Mouse (Mus musculus) ovary, postnatal 36 days (tissue): ENCODE measurements around the gene Lpin2.

Experiments used
- DNase-seq: peaks from one replicate; pipeline ENCODE4 v3.0.0; 2022; ENCODE audit warnings: low spot score, mixed read lengths

Lpin2 gene

DNA sequence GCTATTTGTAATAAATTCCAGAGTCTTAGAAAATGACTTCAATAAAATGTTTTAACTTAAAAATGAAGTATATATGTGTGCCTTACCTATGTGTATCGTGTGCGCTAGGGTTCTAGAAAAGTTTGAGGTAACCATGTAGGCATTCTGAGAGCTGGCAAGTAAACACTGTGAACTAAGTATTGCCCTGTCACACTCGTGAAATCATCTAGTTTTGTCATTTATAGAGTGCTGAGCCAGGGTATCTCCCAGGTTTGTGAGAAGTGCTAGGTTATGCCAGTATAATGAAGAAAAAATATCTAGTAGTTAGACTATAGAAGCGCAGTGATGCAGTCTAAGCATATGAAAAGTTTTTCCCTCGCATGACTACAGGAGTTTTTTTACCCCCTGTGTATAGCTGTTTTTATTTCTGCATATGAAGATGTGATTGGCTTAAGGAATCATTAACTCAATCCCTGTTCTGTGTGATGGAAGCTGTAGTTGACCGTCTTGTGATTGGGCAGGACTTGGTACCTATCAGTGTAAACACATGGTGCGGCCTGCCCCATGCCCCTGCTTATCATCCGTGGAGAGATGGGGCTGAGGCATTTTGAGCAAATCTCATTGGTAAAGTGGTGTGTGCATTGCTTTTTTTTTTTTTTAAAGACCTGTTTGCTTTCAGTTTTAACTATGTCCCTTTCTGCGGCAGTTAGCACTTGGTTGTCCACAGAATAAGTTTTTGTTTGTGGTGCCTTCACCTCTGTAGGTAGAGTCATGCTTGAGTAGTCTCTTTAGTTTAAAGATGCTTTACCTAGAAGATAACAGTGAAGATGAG lies 21.8 kb downstream of the Lpin2 start:
- no peak for DNase-seq

DNA sequence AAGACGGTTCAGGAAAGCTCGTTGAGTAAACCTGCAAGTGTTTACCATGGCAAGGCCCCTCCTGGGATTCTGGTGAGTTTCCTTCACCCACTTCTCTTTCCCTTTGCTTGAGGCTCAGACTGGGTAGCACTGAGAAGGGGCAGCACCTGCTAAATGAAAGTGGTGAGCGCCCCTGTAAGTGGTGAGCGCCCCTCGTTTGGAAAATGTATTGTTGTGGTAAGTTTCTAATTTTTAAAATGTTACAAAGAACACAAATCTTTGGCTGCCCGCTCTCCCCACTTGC lies 22.4 kb downstream of the Lpin2 start:
- no peak for DNase-seq

DNA sequence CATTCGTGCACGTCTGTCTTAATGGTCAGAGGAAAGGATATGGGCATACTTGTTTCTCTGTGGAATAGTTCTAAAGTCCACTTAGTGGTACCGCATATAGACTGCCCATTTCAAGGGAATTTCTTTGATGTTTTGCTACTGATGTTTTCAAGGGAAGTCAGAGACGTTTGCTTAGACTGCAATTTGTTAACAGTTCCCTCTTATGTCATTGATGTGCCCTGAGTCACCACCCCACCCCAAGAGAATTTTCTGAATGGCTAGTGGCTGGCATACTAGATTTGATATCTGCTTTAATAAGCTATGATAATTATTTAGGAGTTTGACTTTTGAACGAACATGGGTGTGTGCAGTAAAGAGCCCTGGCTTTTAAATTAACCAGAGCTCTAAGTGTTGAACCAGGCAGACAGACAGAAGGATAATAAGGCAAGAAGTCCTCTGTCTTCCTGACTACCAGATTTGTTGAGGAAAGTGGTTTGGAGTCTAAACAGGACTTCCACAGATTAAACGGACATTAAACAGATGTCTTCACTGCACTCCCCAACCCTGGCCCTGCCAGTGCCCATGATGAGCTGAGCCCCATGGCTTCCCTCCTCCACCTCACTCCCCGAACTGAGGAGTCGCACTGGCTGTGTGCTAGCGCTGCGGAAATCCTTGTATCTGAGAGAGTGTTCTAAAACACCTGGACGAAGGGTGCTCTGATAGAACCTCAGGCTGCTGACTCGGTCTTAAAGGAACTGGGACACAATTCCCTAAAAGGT lies 24.0 kb downstream of the Lpin2 start:
- no peak for DNase-seq

DNA sequence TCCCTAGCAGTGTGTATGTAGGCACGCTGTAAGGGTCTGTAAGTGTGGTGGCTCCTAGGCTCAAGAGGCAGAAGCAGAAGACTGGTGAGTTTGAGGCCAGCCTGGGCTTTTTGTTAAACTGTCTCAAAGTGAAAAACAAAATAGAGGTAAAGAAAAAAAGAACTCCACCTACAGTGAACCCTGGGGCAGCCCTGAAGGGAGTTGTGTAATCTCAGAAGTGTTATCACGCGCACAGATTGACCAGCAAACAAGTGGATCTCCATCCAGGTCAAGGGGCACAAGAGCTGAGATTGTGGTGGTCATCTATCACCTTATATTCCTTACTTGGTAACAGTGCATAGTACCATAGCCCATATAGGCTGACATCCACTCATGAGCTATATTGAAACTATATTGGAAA lies 24.9 kb downstream of the Lpin2 start:
- DNase-seq: no peak

DNA sequence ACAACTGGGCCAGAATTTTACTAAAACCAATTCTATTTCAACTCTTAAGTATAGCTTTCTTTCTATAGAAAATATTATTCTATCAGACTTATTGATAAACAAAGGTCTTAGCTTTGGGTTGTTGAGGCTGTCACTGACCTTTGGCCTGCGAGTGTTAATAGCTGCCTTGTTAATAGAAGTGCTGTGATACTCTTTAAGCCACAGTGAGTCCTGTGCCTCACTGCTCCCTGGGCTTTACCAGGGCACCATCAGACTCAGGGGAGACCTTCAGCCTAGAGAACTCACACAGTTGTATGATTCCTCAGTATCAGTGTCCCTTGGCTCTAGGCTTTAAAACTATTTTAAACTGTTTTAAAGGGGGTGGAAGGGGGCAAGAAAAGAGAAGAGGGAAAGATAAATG lies 26.0 kb downstream of the Lpin2 start:
- DNase-seq: no peak

DNA sequence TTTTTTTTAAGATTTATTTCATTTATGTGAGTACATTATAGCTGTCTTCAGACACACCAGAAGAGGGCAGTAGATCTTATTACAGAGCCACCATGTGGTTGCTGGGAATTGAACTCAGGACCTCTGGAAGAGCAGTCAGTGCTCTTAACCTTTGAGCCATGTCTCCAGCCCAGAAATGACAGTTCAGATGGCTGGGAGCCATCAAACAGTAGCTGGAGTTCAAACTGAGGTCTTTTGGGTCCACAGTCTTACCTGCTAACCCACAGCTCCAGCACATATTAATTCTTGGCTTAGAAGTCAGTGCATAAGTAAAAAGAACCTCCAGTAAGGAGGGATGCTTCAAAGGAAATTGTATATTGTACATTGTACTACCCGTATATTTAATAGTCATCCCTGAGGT lies 26.6 kb downstream of the Lpin2 start:
- DNase-seq: no peak

DNA sequence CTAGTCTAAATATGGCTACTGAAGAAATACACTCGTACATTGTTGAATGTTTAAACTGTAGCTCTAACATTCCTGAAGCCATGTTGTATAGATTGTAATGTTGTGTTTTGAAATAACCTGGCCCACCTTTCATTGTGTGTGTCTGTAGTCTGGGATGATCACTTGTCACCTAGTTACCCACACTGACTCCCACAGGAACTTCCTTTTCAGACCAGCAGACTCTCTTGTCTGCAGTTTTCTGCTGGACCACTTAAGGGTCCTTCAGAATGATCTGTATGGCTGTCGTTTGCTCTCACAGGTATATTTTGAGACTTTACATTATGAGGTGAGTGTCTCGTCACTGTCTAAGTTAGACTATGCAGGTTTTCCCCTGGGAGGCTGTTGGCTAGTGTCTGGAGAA lies 27.6 kb downstream of the Lpin2 start:
- no peak for DNase-seq

DNA sequence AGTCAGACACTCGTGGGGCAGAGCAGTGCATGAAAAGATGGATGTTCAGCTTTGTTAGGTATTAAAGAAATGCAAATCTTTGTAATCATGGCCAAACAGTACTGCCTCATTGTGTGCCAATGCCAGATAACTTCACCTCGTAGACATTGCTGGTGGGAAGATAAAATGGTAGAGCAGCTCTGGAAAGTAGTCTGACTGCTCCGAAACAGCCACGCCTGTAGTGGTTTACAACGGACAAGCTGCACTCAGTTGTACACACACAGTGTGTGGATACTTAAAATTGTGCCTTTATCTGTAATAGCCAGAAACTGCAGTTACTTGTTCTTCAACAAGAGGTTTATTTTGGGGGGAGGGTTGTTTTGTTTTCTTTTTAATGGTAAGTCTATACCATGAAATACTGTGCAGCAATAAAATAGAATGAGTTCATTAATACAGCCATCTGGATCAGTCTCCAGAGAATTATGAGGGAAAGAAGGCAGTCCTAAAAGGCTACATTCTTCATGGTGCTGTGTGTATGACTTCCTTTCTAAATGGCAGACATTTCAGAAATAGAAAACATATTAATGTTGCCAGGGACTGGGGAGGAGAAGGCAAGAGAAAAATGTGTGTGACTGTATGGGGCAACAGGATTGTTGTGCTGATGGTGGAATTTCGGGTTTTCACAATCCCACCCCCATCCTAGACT lies 29.7 kb downstream of the Lpin2 start:
- DNase-seq: no peak

DNA sequence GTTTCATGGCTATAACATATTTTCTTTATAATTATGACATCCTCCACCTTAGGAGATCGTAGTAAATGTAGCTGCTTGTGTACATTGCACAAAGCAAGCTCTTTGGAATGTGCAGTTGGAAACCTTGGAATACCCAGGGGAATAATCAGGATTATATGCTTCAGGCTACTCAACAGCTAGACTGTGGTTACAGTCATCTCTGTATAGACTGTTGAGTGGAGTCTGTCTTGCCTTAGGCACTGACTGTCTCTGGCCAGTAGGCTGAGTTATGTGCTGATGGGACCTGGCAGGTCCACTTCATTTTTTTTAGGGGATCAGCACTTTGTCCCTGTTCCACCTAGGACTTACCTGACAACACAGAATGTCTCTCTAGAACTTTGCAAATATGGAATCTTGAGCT lies 31.3 kb downstream of the Lpin2 start:
- DNase-seq: no peak

DNA sequence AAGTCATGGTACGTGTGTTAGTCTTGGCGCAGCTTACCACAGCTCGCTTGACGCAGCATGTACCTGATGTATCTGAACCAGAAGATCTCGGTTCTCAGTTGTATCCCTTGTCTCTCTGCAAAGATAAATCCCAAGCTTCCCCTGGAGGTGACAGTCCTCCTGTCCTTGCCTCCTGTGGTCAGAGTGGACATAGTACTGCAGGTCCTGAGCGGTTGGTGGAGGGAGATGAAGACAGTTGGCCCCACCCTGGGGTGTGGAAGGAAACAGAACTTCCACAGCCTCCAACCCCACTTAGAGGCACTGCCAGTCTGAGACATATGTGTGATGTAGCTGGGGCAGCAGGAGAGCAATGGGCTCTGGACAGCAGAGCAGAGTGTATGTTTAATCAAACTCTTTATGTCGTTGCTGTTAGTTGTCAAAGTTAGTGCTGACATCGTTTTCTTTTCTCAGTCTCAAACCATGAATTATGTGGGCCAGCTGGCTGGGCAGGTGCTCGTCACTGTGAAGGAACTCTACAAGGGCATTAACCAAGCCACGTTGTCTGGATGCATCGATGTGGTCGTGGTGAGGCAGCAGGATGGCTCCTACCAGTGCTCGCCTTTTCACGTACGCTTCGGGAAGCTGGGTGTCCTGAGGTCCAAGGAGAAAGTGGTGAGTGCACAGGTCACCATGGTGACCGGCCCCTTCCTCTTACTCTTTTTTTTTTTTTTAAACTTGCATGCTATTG lies 32.3 kb downstream of the Lpin2 start:
- DNase-seq: no peak

DNA sequence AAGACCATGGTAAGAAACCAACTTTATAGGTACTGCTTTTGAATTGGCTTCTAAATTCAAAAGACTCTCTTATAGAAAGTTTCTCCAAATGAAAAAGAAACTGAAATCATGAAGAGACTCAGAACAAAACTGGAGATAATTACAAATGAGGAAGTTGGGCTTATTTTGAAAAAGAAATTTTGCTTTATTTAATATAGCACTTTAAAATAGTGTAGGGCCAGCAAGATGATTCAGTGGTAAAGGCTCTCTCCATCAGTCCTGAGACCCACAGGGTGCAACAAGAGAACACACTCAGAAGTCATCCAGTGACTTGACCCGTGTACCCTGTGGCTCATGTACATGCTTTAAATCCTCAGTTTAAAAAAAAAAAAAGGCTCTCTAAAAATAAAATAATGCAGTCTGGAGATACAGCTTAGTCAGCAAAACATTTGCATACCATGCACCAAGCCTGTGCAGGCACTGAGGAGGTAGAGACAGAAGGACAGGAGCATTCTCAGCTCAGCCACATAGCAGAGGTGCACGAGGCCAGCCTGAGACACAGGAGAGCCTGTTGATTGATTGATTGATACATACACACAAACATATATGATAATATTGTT lies 33.0 kb downstream of the Lpin2 start:
- DNase-seq: no peak

DNA sequence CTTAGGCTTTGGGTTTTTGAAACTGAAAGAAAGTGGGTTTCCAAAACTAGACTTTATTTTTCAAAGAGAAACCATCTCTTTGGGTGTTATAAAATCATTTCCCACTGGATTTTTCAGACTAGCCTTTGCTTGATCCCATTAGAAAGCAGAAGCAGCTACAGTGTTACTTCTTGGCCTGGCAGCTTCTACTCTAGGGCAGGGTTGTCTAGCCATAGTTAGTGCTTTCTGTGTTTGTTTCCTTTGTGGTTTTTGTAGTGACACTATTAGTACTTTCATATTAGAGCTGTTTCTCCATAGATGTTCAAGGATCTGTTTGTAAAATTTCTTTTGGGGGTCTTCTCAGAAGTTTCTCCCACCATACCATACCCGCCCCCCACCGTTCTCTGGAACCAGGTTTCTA lies 33.9 kb downstream of the Lpin2 start:
- DNase-seq: no peak

DNA sequence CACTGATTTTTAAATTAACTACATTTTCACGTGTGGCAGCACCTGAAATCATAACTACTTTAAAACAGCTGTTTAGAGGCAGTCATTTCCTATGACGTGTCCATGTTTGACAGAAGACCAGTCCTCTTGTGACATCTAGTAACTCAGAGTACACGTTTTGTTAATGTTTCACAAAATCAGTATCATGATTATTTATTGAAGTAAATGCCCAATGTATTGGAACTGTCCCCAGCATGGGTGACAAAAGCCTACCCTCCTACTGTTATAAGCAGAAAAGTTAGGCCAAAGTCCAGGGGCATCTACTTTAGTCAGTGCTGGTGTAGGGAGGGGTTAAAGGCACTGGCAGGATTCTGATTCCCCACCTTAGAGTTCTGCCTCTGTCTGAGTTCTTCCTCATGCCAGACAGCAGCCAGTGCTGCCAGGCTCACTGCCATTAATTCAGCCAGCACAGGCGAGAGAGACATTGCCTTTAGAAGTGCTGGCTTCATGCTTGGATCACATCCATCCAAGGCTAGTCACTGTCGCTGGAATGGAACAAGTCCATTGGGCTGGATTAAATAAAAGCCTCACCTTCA lies 34.8 kb downstream of the Lpin2 start:
- no peak for DNase-seq

DNA sequence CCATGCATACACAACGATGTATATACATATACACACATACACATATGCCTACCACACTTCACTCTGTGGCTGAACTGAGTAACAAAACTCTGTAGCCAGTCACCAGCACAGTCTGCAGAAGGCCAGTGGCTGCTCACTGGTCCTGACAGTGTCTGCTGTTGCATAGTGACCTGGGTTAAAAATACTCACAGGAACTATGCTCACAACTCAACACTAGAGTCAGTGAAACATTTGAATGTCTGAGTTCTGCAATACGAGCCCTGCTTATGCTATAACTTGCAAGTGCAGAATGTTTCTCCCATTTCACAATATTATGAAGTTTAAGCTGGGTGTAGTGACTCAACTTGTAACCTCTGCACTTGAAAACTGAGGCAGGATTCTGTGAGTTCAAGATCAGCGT lies 39.0 kb downstream of the Lpin2 start:
- no peak for DNase-seq

DNA sequence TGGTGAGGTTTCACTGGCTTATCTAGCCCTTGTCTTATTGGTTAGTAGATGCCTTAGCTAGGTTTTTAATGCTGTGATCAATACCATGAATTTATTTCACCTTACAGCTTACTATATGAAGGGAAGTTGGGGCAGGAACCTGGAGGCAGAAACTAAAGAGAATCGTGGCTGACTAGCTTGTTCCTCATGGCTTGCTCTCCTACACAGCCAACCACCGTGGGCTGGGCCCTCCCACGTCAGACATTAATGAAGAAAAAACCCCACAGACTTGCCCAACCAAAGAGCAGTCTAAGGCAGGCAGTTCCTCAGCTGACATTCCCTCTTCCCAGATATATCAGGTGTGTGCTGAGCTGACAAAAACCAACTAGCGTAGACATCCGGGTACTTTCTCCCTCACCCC lies 41.3 kb downstream of the Lpin2 start:
- no peak for DNase-seq

DNA sequence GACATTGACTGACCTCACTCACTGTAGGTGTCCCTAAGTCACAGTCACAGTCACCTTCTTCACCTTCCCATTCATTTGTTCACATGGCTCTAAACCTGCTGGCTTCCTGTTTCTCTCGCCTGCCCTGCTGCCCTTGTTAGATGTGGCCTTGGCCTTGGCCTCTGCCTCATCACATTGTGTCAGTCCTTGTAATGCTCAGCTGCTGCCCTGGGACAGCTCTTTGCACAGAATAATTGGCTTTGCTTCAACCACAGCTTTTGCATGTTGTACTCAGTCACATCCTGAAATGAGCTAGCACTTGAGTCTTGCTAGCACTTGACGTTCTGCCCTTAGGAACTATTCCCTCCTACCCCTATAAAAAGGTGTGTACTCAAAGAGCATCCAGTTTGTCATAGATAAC lies 42.2 kb downstream of the Lpin2 start:
- no peak for DNase-seq

DNA sequence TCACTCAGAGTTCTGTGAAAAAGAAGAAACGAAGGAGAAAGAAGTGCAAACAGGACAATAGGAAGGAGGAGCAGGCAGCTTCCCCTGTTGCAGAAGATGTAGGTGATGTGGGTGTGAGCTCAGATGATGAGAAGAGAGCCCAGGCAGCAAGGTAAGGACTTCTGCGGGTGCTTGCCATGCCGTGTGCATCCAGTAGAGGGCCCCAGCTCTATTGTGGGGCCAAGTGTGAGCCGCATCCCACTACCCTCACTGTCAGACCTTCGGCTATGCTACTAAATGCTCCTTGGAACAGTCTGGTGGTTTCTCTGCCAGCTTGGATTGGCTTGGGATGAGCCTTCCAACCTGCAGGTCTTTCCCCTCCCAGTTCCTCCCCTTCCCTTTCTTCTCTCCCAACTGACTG lies 42.7 kb downstream of the Lpin2 start:
- DNase-seq: peak; percentile 31

DNA sequence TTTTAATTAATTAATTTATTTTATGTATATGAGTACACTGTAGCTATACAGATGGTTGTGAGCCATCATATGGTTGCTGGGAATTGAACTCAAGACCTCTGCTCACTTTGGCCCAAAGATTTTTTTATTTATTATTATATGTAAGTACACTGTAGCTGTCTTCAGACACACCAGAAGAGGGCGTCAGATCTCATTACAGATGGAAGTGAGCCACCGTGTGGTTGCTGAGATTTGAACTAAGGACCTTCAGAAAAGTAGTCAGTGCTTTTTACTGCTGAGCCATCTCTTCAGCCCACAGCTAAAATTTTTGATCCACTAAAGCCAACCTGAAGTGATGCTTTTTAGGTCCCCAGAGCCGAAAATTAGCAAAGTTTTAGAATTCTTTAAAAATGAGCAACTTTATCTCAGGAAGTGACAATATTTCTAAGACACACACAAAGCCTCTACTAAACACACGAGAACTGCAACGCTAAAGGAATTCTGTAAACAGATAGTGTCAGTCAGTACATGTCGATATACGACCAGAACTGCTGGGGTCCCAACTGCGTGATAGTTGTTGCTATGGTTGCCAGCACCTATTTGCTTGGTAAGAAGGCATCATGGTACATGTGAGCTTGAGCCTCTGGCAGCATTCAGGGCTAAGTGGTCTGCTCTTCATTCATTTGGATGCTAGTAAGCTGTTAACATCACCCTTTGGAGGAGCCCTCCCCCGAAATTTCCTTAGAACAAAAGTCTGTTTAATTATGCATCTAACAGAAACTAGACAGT lies 45.0 kb downstream of the Lpin2 start:
- DNase-seq: no peak

DNA sequence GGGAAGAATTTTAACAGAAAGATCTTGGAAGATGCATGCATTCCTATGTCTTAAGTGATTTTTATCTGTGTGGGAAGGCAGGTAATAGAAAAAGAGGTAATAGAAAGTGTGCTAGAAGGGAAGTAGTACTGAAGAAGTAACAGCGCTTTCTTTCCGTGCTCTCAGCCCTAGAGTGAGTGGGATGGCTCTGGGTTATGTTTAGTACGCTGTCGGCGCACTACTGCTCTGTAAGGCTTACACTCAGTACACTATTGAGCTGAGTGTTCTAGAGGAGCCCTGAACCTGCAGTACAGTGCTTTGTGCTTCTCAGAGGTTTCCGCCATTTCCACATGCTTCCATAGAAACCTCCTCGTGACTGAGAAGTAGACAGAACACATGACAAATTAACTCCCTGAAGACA lies 46.3 kb downstream of the Lpin2 start:
- DNase-seq: no peak

DNA sequence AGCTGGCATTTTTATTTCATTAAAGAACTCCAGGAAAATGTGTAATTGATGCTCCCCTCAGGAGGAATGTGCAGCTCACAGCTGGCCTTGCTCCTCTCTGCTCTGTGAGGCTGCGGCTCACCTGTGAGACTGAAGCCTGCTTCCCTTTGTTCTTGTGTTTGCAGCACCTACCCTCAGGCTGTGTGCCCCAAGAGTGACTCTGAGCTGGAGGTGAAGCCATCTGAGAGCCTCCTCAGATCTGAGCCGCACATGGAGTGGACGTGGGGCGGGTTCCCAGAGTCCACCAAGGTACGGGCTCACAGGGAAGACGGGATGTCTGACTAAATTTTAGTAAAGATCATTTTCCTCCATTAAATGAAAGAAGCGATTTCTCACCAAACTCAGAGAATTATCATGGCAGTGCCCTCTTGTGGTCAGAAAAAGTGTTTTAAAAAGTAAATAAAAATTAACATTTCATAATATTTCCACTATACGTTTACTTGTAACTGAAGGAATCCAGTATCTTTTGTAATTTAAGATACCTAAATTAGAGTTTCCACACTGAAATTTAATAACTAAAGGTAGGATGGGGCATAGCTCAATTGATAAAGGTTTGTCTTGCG lies 47.8 kb downstream of the Lpin2 start:
- no peak for DNase-seq

DNA sequence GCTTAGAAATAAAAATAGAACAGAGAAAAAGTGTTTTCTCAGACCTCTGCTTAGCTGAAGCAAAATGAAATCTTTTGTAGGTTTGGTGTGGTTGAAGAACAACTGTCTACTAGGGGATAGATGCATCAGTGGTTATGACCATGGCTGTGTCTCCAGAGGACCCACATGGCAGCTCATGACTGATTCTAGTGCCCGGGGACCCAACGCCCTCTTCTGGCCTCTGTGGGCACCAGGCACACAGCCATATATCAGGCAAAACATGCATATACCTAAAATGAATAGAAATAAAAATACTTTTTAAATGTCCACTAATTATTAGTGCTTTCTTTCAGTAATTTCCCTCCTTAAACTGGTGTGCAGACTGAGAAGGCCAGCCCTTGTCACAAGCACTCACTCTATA lies 49.6 kb downstream of the Lpin2 start:
- no peak for DNase-seq
